Mouse (Mus musculus): ENCODE results near the gene Ctsd. TPM values are rescaled to one million over a fixed set of nuclear protein-coding genes. Genes with fewer than 3 reads are reported as not detected.

Gene Ctsd
- polyA plus RNA-seq, 1 experiment from 2014 or later = 470 TPM

- H3K36me3 ChIP-seq (ENCODE audit: control insufficient read depth, insufficient read depth) = peaks cover 25% of the 10 kb centered on the region
- 0 out of 2 replicates have a peak, but pooled peaks cover 4% of the 10 kb centered on the region for H3K27me3 ChIP-seq (ENCODE audit: control insufficient read depth, insufficient read depth, low read length)
- no peak overlapping the region for H3K4me3 ChIP-seq (ENCODE audit: low read length)
- H3K4me1 ChIP-seq (ENCODE audit: control insufficient read depth, insufficient read depth, low read length) = peaks cover 13% of the 10 kb centered on the region
- WGBS = 73% methylated on average over 5 of the region's 5 CpGs
- H3K4me2 ChIP-seq (ENCODE audit: low read depth, low read length) = no peak overlapping the region
- H3K9me3 ChIP-seq (replicated peaks; ENCODE audit: control insufficient read depth, low read length) = no peaks in the 10 kb centered on the region
- peak overlapping the region; percentile 41 for H3K27ac ChIP-seq (ENCODE audit: low read length)
- ATAC-seq (replicated peaks; ENCODE audit: extremely low read depth, insufficient read depth, low FRiP score) = no peak
- peak overlapping the region; percentile 20; the same call in 1 of the 2 replicates for H3K9ac ChIP-seq (ENCODE audit: low read length)
These were observed 13.3 kb downstream of the Ctsd start for GRCm38 (mm10) chr7:142374413-142375015.

GRCm38 (mm10) chr7:142373641-142374412 is 14.0 kb downstream of the Ctsd start, which contains the start of gene Ifitm10:
Gene Ifitm10 (minus strand): TSS chr7:142373753.
- peaks cover 24% of the 10 kb centered on the region for H3K36me3 ChIP-seq (ENCODE audit: control insufficient read depth, insufficient read depth)
- no peak within 1 kb of the TSS; the same call in 1 of the 2 replicates for H3K4me3 ChIP-seq (ENCODE audit: low read length)
- peak within 1 kb of the TSS; percentile 95; the same call in 1 of the 2 replicates for H3K4me2 ChIP-seq (ENCODE audit: low read depth, low read length)
- WGBS = 76% methylated on average over 8 of the region's 8 CpGs
- H3K9me3 ChIP-seq (replicated peaks; ENCODE audit: control insufficient read depth, low read length) = no peaks in the 10 kb centered on the region
- peak within 1 kb of the TSS; percentile 20; the same call in 1 of the 2 replicates for H3K9ac ChIP-seq (ENCODE audit: low read length)
- 0 out of 2 replicates have a peak, but pooled peaks cover 4% of the 10 kb centered on the region for H3K27me3 ChIP-seq (ENCODE audit: control insufficient read depth, insufficient read depth, low read length)
- ATAC-seq (replicated peaks; ENCODE audit: extremely low read depth, insufficient read depth, low FRiP score) = no peak
- peak within 1 kb of the TSS; percentile 41 for H3K27ac ChIP-seq (ENCODE audit: low read length)
- peaks cover 13% of the 10 kb centered on the region for H3K4me1 ChIP-seq (ENCODE audit: control insufficient read depth, insufficient read depth, low read length)

- no peak overlapping the region for H3K4me2 ChIP-seq (ENCODE audit: low read depth, low read length)
- 0 out of 2 replicates have a peak, but pooled peaks cover 4% of the 10 kb centered on the region for H3K27me3 ChIP-seq (ENCODE audit: control insufficient read depth, insufficient read depth, low read length)
- no peak overlapping the region for H3K9ac ChIP-seq (ENCODE audit: low read length)
- peaks cover 18% of the 10 kb centered on the region for H3K36me3 ChIP-seq (ENCODE audit: control insufficient read depth, insufficient read depth)
- H3K4me3 ChIP-seq (ENCODE audit: low read length) = no peak overlapping the region
- no peaks in the 10 kb centered on the region for H3K9me3 ChIP-seq (replicated peaks; ENCODE audit: control insufficient read depth, low read length)
- H3K27ac ChIP-seq (ENCODE audit: low read length) = no peak overlapping the region
- no peak for ATAC-seq (replicated peaks; ENCODE audit: extremely low read depth, insufficient read depth, low FRiP score)
- H3K4me1 ChIP-seq (ENCODE audit: control insufficient read depth, insufficient read depth, low read length) = peaks cover 13% of the 10 kb centered on the region
- 85% methylated on average over 5 of the region's 5 CpGs for WGBS
These were observed 14.8 kb downstream of the Ctsd start for GRCm38 (mm10) chr7:142373039-142373438.

- peak overlapping the region; percentile 95 for H3K4me2 ChIP-seq (ENCODE audit: low read depth, low read length)
- 2% methylated on average over 56 of the region's 64 CpGs for WGBS
- peak overlapping the region; percentile 70 for H3K9ac ChIP-seq (ENCODE audit: low read length)
- peak; percentile 43; the same call in 1 of the 2 replicates for ATAC-seq (replicated peaks; ENCODE audit: extremely low read depth, insufficient read depth, low FRiP score)
- peaks cover 10% of the 10 kb centered on the region for H3K36me3 ChIP-seq (ENCODE audit: control insufficient read depth, insufficient read depth)
- 0 out of 2 replicates have a peak, but pooled peaks cover 4% of the 10 kb centered on the region for H3K27me3 ChIP-seq (ENCODE audit: control insufficient read depth, insufficient read depth, low read length)
- H3K9me3 ChIP-seq (replicated peaks; ENCODE audit: control insufficient read depth, low read length) = no peaks in the 10 kb centered on the region
- no peak overlapping the region for H3K27ac ChIP-seq (ENCODE audit: low read length)
- peaks cover 13% of the 10 kb centered on the region for H3K4me1 ChIP-seq (ENCODE audit: control insufficient read depth, insufficient read depth, low read length)
- peak overlapping the region; percentile 64 for H3K4me3 ChIP-seq (ENCODE audit: low read length)
These were observed 15.8 kb downstream of the Ctsd start for GRCm38 (mm10) chr7:142371768-142372661.

GRCm38 (mm10) chr7:142371398-142371767 is 16.5 kb downstream of the Ctsd start:
- Histone ChIP-seq H3K4me1 (ENCODE audit: control insufficient read depth, insufficient read depth, low read length) (peaks cover 13% of the 10 kb centered on the region), H3K4me3 (ENCODE audit: low read length) (peak overlapping the region; percentile 64), H3K27ac (ENCODE audit: low read length) (no peak overlapping the region), H3K9ac (ENCODE audit: low read length) (peak overlapping the region; percentile 70; the same call in 1 of the 2 replicates), H3K4me2 (ENCODE audit: low read depth, low read length) (peak overlapping the region; percentile 95), H3K9me3 (replicated peaks; ENCODE audit: control insufficient read depth, low read length) (no peaks in the 10 kb centered on the region), H3K36me3 (ENCODE audit: control insufficient read depth, insufficient read depth) (peaks cover 5% of the 10 kb centered on the region; the same call in 1 of the 2 replicates), H3K27me3 (ENCODE audit: control insufficient read depth, insufficient read depth, low read length) (0 out of 2 replicates have a peak, but pooled peaks cover 4% of the 10 kb centered on the region)
- ATAC-seq (replicated peaks; ENCODE audit: extremely low read depth, insufficient read depth, low FRiP score) = no peak
- 17% methylated on average over 11 of the region's 11 CpGs for WGBS

- Histone ChIP-seq H3K4me3 (ENCODE audit: low read length) (peak overlapping the region; percentile 64), H3K4me1 (ENCODE audit: control insufficient read depth, insufficient read depth, low read length) (peaks cover 13% of the 10 kb centered on the region), H3K9me3 (replicated peaks; ENCODE audit: control insufficient read depth, low read length) (no peaks in the 10 kb centered on the region), H3K4me2 (ENCODE audit: low read depth, low read length) (peak overlapping the region; percentile 95), H3K9ac (ENCODE audit: low read length) (no peak overlapping the region; the same call in 1 of the 2 replicates), H3K36me3 (ENCODE audit: control insufficient read depth, insufficient read depth) (peaks cover 2% of the 10 kb centered on the region; the same call in 1 of the 2 replicates), H3K27ac (ENCODE audit: low read length) (no peak overlapping the region), H3K27me3 (ENCODE audit: control insufficient read depth, insufficient read depth, low read length) (0 out of 2 replicates have a peak, but pooled peaks cover 4% of the 10 kb centered on the region)
- no peak for ATAC-seq (replicated peaks; ENCODE audit: extremely low read depth, insufficient read depth, low FRiP score)
- whole genome bisulfite sequencing = 73% methylated on average over 18 of the region's 18 CpGs
These were observed 16.9 kb downstream of the Ctsd start for GRCm38 (mm10) chr7:142370937-142371336.

GRCm38 (mm10) chr7:142369820-142370219 is 18.0 kb downstream of the Ctsd start:
- peak overlapping the region; percentile 10; the same call in 1 of the 2 replicates for H3K4me2 ChIP-seq (ENCODE audit: low read depth, low read length)
- H3K9ac ChIP-seq (ENCODE audit: low read length) = no peak overlapping the region
- no peak overlapping the region for H3K27ac ChIP-seq (ENCODE audit: low read length)
- H3K27me3 ChIP-seq (ENCODE audit: control insufficient read depth, insufficient read depth, low read length) = 0 out of 2 replicates have a peak, but pooled peaks cover 4% of the 10 kb centered on the region
- 55% methylated on average over 6 of the region's 6 CpGs for WGBS
- H3K9me3 ChIP-seq (replicated peaks; ENCODE audit: control insufficient read depth, low read length) = no peaks in the 10 kb centered on the region
- peaks cover 12% of the 10 kb centered on the region for H3K4me1 ChIP-seq (ENCODE audit: control insufficient read depth, insufficient read depth, low read length)
- no peak for ATAC-seq (replicated peaks; ENCODE audit: extremely low read depth, insufficient read depth, low FRiP score)
- no peaks in the 10 kb centered on the region for H3K36me3 ChIP-seq (ENCODE audit: control insufficient read depth, insufficient read depth)
- no peak overlapping the region for H3K4me3 ChIP-seq (ENCODE audit: low read length)

GRCm38 (mm10) chr7:142368856-142369255 is 19.0 kb downstream of the Ctsd start:
- Histone ChIP-seq H3K27me3 (ENCODE audit: control insufficient read depth, insufficient read depth, low read length) (0 out of 2 replicates have a peak, but pooled peaks cover 4% of the 10 kb centered on the region), H3K9ac (ENCODE audit: low read length) (no peak overlapping the region), H3K4me3 (ENCODE audit: low read length) (no peak overlapping the region), H3K36me3 (ENCODE audit: control insufficient read depth, insufficient read depth) (no peaks in the 10 kb centered on the region), H3K27ac (ENCODE audit: low read length) (no peak overlapping the region), H3K4me2 (ENCODE audit: low read depth, low read length) (no peak overlapping the region), H3K4me1 (ENCODE audit: control insufficient read depth, insufficient read depth, low read length) (peaks cover 10% of the 10 kb centered on the region), H3K9me3 (replicated peaks; ENCODE audit: control insufficient read depth, low read length) (no peaks in the 10 kb centered on the region)
- WGBS = 70% methylated on average over 2 of the region's 2 CpGs
- no peak for ATAC-seq (replicated peaks; ENCODE audit: extremely low read depth, insufficient read depth, low FRiP score)

All from heart, embryonic 16.5 days (tissue).